Mouse (Mus musculus) olfactory bulb, adult 2 months (tissue): ENCODE measurements around the gene Hvcn1.

Experiments
- CTCF ChIP-seq: fragments of 200-500 bp; IDR thresholded peaks from 2 replicates; pipeline ENCODE4 v1.5.1; 2012; ENCODE audit warnings: low read depth, mild to moderate bottlenecking, low read length, moderate library complexity; ENCODE audit not compliant: insufficient read depth
- POLR2A ChIP-seq: fragments of 200-500 bp; IDR thresholded peaks from 2 replicates; pipeline ENCODE4 v1.6.1; 2012; ENCODE audit warnings: mild to moderate bottlenecking, low read depth, low read length, moderate library complexity; ENCODE audit not compliant: insufficient read depth

- TF ChIP-seq CTCF: no peak
- TF ChIP-seq POLR2A: no peak
Observed at GRCm38 (mm10) chr5:122168344-122169069, 38.1 kb upstream of the Hvcn1 start.
